Mouse (Mus musculus) brown adipose tissue, adult 24 weeks (tissue): Measurements from ENCODE around the gene Lta. TPM values are rescaled to one million over a fixed set of nuclear protein-coding genes. Genes with fewer than 3 reads are reported as not detected.
A peak's percentile ranks its signal among the peaks of the same experiment; 100 is the strongest.

ENCODE experiments used
- H3K27ac ChIP-seq: fragments of 200-500 bp; replicated peaks from 2 replicates; pipeline ENCODE4 v1.5.1; 2012; ENCODE audit warnings: low read depth, mild to moderate bottlenecking, low read length
- H3K4me1 ChIP-seq: fragments of 200-500 bp; 2 replicates; pipeline ENCODE4 v1.6.1; 2012; ENCODE audit warnings: low read length, mixed read lengths; ENCODE audit not compliant: control insufficient read depth, insufficient read depth, insufficient read length
- H3K4me3 ChIP-seq: fragments of 200-500 bp; 2 replicates; pipeline ENCODE4 v1.5.1; 2012; ENCODE audit warnings: low read depth, mild to moderate bottlenecking, low read length, moderate library complexity; ENCODE audit not compliant: insufficient read depth
- polyA plus RNA-seq: library from polyadenylated mRNA; stranded (reverse); fragments of >200 nt; gene quantifications from 2 replicates; pipeline ENCODE4 v1.2.4, GENCODE M21; 2012; ENCODE audit not compliant: missing spikeins, insufficient read depth, insufficient read length

Gene Lta
- polyA plus RNA-seq, 1 experiment: not detected

GRCm38 (mm10) chr17:35201787-35202186 lies 3.4 kb downstream of the Lta start, which contains the start of gene Tnf:
Gene Tnf (minus strand): TSS chr17:35202007.
- H3K4me1 ChIP-seq: peaks cover 6% of the 10 kb centered on the region
- H3K4me3 ChIP-seq: peak within 1 kb of the TSS; percentile 61
- H3K27ac ChIP-seq: peak within 1 kb of the TSS; percentile 76

GRCm38 (mm10) chr17:35201128-35201527 lies 4.0 kb downstream of the Lta start:
- Histone ChIP-seq H3K4me3 (peak overlapping the region; percentile 61), H3K27ac (peak overlapping the region; percentile 76), H3K4me1 (peaks cover 6% of the 10 kb centered on the region)

GRCm38 (mm10) chr17:35200398-35200797 lies 4.8 kb downstream of the Lta start:
- H3K4me1 ChIP-seq: peaks cover 6% of the 10 kb centered on the region
- H3K27ac ChIP-seq: peak overlapping the region; percentile 64
- peak overlapping the region; percentile 61 for H3K4me3 ChIP-seq

- Histone ChIP-seq H3K4me3 (no peak overlapping the region), H3K27ac (peak overlapping the region; percentile 48; the same call in 1 of the 2 replicates), H3K4me1 (peaks cover 6% of the 10 kb centered on the region)
Observed at GRCm38 (mm10) chr17:35198946-35199345, 6.2 kb downstream of the Lta start.

- H3K4me1 ChIP-seq: peaks cover 6% of the 10 kb centered on the region
- H3K4me3 ChIP-seq: no peak overlapping the region
- no peak overlapping the region for H3K27ac ChIP-seq
Observed at GRCm38 (mm10) chr17:35198029-35198428, 7.1 kb downstream of the Lta start.

GRCm38 (mm10) chr17:35197126-35197525 lies 8.0 kb downstream of the Lta start:
- no peak overlapping the region for H3K27ac ChIP-seq
- H3K4me1 ChIP-seq: peaks cover 6% of the 10 kb centered on the region
- H3K4me3 ChIP-seq: no peak overlapping the region

GRCm38 (mm10) chr17:35196321-35196641 lies 8.9 kb downstream of the Lta start:
- peak overlapping the region; percentile 76 for H3K4me3 ChIP-seq
- H3K4me1 ChIP-seq: peaks cover 6% of the 10 kb centered on the region
- no peak overlapping the region for H3K27ac ChIP-seq

GRCm38 (mm10) chr17:35195631-35196320 lies 9.4 kb downstream of the Lta start:
- peak overlapping the region; percentile 33; the same call in 1 of the 2 replicates for H3K27ac ChIP-seq

GRCm38 (mm10) chr17:35194844-35195630 lies 10.1 kb downstream of the Lta start:
- H3K27ac ChIP-seq: no peak overlapping the region
- H3K4me3 ChIP-seq: peak overlapping the region; percentile 76
- H3K4me1 ChIP-seq: peaks cover 3% of the 10 kb centered on the region

More at GRCm38 (mm10) chr17:35195631-35196320, 9.4 kb downstream of the Lta start:
- peak overlapping the region; percentile 76 for H3K4me3 ChIP-seq
- H3K4me1 ChIP-seq: peaks cover 5% of the 10 kb centered on the region

- Histone ChIP-seq H3K27ac (no peak within 1 kb of the TSS), H3K4me1 (peaks cover 3% of the 10 kb centered on the region), H3K4me3 (peak within 1 kb of the TSS; percentile 76)
Observed at GRCm38 (mm10) chr17:35193881-35194843, 11.0 kb downstream of the Lta start, which contains the start of gene Ltb. Gene Ltb (plus strand): TSS chr17:35194439.

- Histone ChIP-seq H3K4me1 (no peaks in the 10 kb centered on the region; the same call in 1 of the 2 replicates), H3K27ac (no peak overlapping the region), H3K4me3 (no peak overlapping the region)
Observed at GRCm38 (mm10) chr17:35192924-35193323, 12.2 kb downstream of the Lta start.

GRCm38 (mm10) chr17:35191723-35192122 lies 13.4 kb downstream of the Lta start:
- Histone ChIP-seq H3K27ac (no peak overlapping the region), H3K4me1 (no peaks in the 10 kb centered on the region; the same call in 1 of the 2 replicates), H3K4me3 (no peak overlapping the region)

- H3K27ac ChIP-seq: peak overlapping the region; percentile 39; the same call in 1 of the 2 replicates
- peaks cover 2% of the 10 kb centered on the region; the same call in 1 of the 2 replicates for H3K4me1 ChIP-seq
- H3K4me3 ChIP-seq: no peak overlapping the region
Observed at GRCm38 (mm10) chr17:35190096-35190495, 15.1 kb downstream of the Lta start.

- H3K27ac ChIP-seq: peak overlapping the region; percentile 39; the same call in 1 of the 2 replicates
- peaks cover 2% of the 10 kb centered on the region; the same call in 1 of the 2 replicates for H3K4me1 ChIP-seq
- no peak overlapping the region for H3K4me3 ChIP-seq
Observed at GRCm38 (mm10) chr17:35189186-35189585, 16.0 kb downstream of the Lta start.
